Mouse (Mus musculus): Measurements from ENCODE around the gene Ooep.
"Not testable (repeated sequence)": the region's sequence is repeated elsewhere in the genome, so short reads cannot be mapped to it uniquely, and the experiment has no call there.

Gene Ooep

GRCm38 (mm10) chr9:78378113-78378785 is at the start of gene Ooep:
TSS of gene Ooep (minus strand) at chr9:78378725.
- peak; percentile 14 for DNase-seq

- DNase-seq, result no peak
Measured at GRCm38 (mm10) chr9:78428185-78428584, 49.7 kb upstream of the Ooep start.

- DNase-seq, result peak; percentile 42
Measured at GRCm38 (mm10) chr9:78427362-78427781, 48.8 kb upstream of the Ooep start.

GRCm38 (mm10) chr9:78401596-78401995 is 23.1 kb upstream of the Ooep start:
- DNase-seq, result no peak

- DNase-seq, result no peak
Measured at GRCm38 (mm10) chr9:78400570-78400969, 22.0 kb upstream of the Ooep start.

GRCm38 (mm10) chr9:78396517-78396916 is 18.0 kb upstream of the Ooep start:
- no peak for DNase-seq

- DNase-seq, result peak; percentile 57
Measured at GRCm38 (mm10) chr9:78395630-78396351, 17.3 kb upstream of the Ooep start, which contains the start of gene Ddx43. TSS of gene Ddx43 (plus strand) at chr9:78395777.

GRCm38 (mm10) chr9:78395244-78395629 is 16.7 kb upstream of the Ooep start:
- no peak for DNase-seq

GRCm38 (mm10) chr9:78394602-78395001 is 16.1 kb upstream of the Ooep start:
- no peak for DNase-seq

- DNase-seq, result no peak
Measured at GRCm38 (mm10) chr9:78393741-78394140, 15.2 kb upstream of the Ooep start.

GRCm38 (mm10) chr9:78389981-78390380 is 11.5 kb upstream of the Ooep start:
- no peak for DNase-seq

- no peak for DNase-seq
Measured at GRCm38 (mm10) chr9:78386947-78387346, 8.4 kb upstream of the Ooep start.

GRCm38 (mm10) chr9:78385893-78386292 is 7.4 kb upstream of the Ooep start:
- peak; percentile 18 for DNase-seq

- no peak for DNase-seq
Measured at GRCm38 (mm10) chr9:78377546-78377945, 979 bp downstream of the Ooep start.

- no peak for DNase-seq
Measured at GRCm38 (mm10) chr9:78375486-78375885, 3.0 kb downstream of the Ooep start.

GRCm38 (mm10) chr9:78374885-78375389 is 3.6 kb downstream of the Ooep start:
- DNase-seq, result no peak

GRCm38 (mm10) chr9:78374397-78374796 is 4.1 kb downstream of the Ooep start:
- DNase-seq, result no peak

- DNase-seq, result no peak
Measured at GRCm38 (mm10) chr9:78372827-78373504, 5.6 kb downstream of the Ooep start.

GRCm38 (mm10) chr9:78371441-78371840 is 7.1 kb downstream of the Ooep start:
- no peak for DNase-seq

- DNase-seq, result no peak
Measured at GRCm38 (mm10) chr9:78369786-78370185, 8.7 kb downstream of the Ooep start.

GRCm38 (mm10) chr9:78369349-78369748 is 9.2 kb downstream of the Ooep start:
- DNase-seq, result no peak

- no peak for DNase-seq
Measured at GRCm38 (mm10) chr9:78368671-78369293, 9.7 kb downstream of the Ooep start.

GRCm38 (mm10) chr9:78367959-78368358 is 10.6 kb downstream of the Ooep start, which contains the start of gene Dppa5a:
TSS of gene Dppa5a (minus strand) at chr9:78368177.
- DNase-seq, result not testable (repeated sequence)
